15 mouse cellular contexts compared by ENCODE assay signal in genomic region chr16:76532928-76533217, GRCm38 (mm10).
DNase-seq lines count a peak whose midpoint lies in the region; ATAC-seq lines count a peak whose summit lies in the region.
"Had no signal": no experiment of that assay in that cellular context is flagged by ENCODE, and none has a peak within 500 bp of the region (broad histone marks: within the 10 kb centered on the region; RNA-seq: fewer than 3 reads in every experiment).

No protein-coding gene starts in this region.

- ATAC-seq in lung, embryonic 15.5 days (ENCODE audit: borderline replicate concordance, extremely low read depth, low FRiP score, low TSS enrichment), result no peak
- no peak for ATAC-seq in kidney, embryonic 15.5 days (replicated peaks; ENCODE audit: low FRiP score)
- no peak for ATAC-seq in forebrain, embryonic 15.5 days (replicated peaks)

- no peak overlapping the region for H3K9ac ChIP-seq in lung, embryonic 15.5 days
- no peak overlapping the region for H3K9ac ChIP-seq in kidney, embryonic 15.5 days
- H3K9ac ChIP-seq in forebrain, embryonic 15.5 days (replicated peaks), result no peak overlapping the region
- H3K9ac ChIP-seq: neural tube, embryonic 12.5 days had no signal

- no peaks in the 10 kb centered on the region for H3K36me3 ChIP-seq in lung, embryonic 15.5 days
- no peaks in the 10 kb centered on the region for H3K36me3 ChIP-seq in kidney, embryonic 15.5 days
- no peaks in the 10 kb centered on the region for H3K36me3 ChIP-seq in forebrain, embryonic 15.5 days
- H3K36me3 ChIP-seq: heart, embryonic 10.5 days; neural tube, embryonic 12.5 days had no signal

- no peaks in the 10 kb centered on the region for H3K27me3 ChIP-seq in lung, embryonic 15.5 days
- no peaks in the 10 kb centered on the region for H3K27me3 ChIP-seq in kidney, embryonic 15.5 days
- no peaks in the 10 kb centered on the region for H3K27me3 ChIP-seq in forebrain, embryonic 15.5 days
- H3K27me3 ChIP-seq: neural tube, embryonic 12.5 days had no signal

- H3K9me3 ChIP-seq in lung, embryonic 15.5 days, result no peaks in the 10 kb centered on the region
- no peaks in the 10 kb centered on the region for H3K9me3 ChIP-seq in kidney, embryonic 15.5 days (replicated peaks)
- no peaks in the 10 kb centered on the region for H3K9me3 ChIP-seq in forebrain, embryonic 15.5 days
- H3K9me3 ChIP-seq: heart, embryonic 10.5 days; neural tube, embryonic 12.5 days had no signal

- WGBS in lung, embryonic 15.5 days, result 33% methylated on average over 8 of the region's 8 CpGs
- WGBS in kidney, embryonic 15.5 days, result 82% methylated on average over 8 of the region's 8 CpGs
- 95% methylated on average over 8 of the region's 8 CpGs for WGBS in forebrain, embryonic 15.5 days

- peak overlapping the region; percentile 22; the same call in 1 of the 2 replicates for H3K4me2 ChIP-seq in lung, embryonic 15.5 days
- no peak overlapping the region for H3K4me2 ChIP-seq in kidney, embryonic 15.5 days
- no peak overlapping the region for H3K4me2 ChIP-seq in forebrain, embryonic 15.5 days (replicated peaks)
- H3K4me2 ChIP-seq: neural tube, embryonic 12.5 days had no signal

- peak overlapping the region; percentile 17 for H3K27ac ChIP-seq in lung, embryonic 15.5 days
- peak overlapping the region; percentile 16; the same call in 1 of the 2 replicates for H3K27ac ChIP-seq in kidney, embryonic 15.5 days
- no peak overlapping the region for H3K27ac ChIP-seq in forebrain, embryonic 15.5 days (replicated peaks)
- H3K27ac ChIP-seq: layer of hippocampus, adult 2 months; macrophage; neural tube, embryonic 12.5 days had no signal

- no peak overlapping the region for H3K4me3 ChIP-seq in lung, embryonic 15.5 days
- H3K4me3 ChIP-seq in kidney, embryonic 15.5 days (replicated peaks), result no peak overlapping the region
- H3K4me3 ChIP-seq in forebrain, embryonic 15.5 days, result no peak overlapping the region
- H3K4me3 ChIP-seq: heart, embryonic 10.5 days; layer of hippocampus, adult 2 months; neural tube, embryonic 12.5 days had no signal

- H3K4me1 ChIP-seq in lung, embryonic 15.5 days, result peaks cover 18% of the 10 kb centered on the region
- peaks cover 3% of the 10 kb centered on the region; the same call in 1 of the 2 replicates for H3K4me1 ChIP-seq in kidney, embryonic 15.5 days
- no peaks in the 10 kb centered on the region for H3K4me1 ChIP-seq in forebrain, embryonic 15.5 days
- H3K4me1 ChIP-seq: neural tube, embryonic 12.5 days had no signal

- DNase-seq in lung, postnatal 25 days (ENCODE audit: low spot score), result no peak
- DNase-seq in MEL-GATA-1-ER (ENCODE audit: extremely low read depth, low read depth), result peak; percentile 68
- DNase-seq in natural killer cell, adult 2 months (ENCODE audit: low spot score in 2 of 2), result peak; percentile 1 to 49
- DNase-seq in cerebellum, adult 8-10 months, result no peak
- DNase-seq in c-Kit-positive CD71-positive TER-119-positive erythroid progenitor cells, embryonic 14.5 days (ENCODE audit: low spot score), result no peak
- DNase-seq: adrenal gland, postnatal 25 days; cerebellum, postnatal 14 days; left cerebral cortex, postnatal 4 days had no signal

Comparison
In these comparisons a context has a peak if more than half of its experiments do, and no peak if none do; other contexts are left out.
1. DNase-seq: peak in MEL-GATA-1-ER (single experiment) and natural killer cell, adult 2 months (2 of 2); none in lung, postnatal 25 days (single experiment), cerebellum, adult 8-10 months (single experiment) and c-Kit-positive CD71-positive TER-119-positive erythroid progenitor cells, embryonic 14.5 days (single experiment).